Mouse (Mus musculus) cerebellum, adult 2 months (tissue): ENCODE data around the gene Fmc1. TPM values are rescaled to one million over a fixed set of nuclear protein-coding genes. Genes with fewer than 3 reads are reported as not detected.

Experiments
- DNase-seq, 2 experiments: peaks; one replicate each; pipeline ENCODE4 v3.0.0; 2021
- H3K27ac ChIP-seq: fragments of 200-500 bp; 2 replicates; pipeline ENCODE4 v1.5.1; 2012; ENCODE audit warnings: low read length, control low read depth, inconsistent platforms; ENCODE audit not compliant: insufficient read depth
- H3K27me3 ChIP-seq: fragments of 200-500 bp; 2 replicates; pipeline ENCODE4 v1.6.1; 2012; ENCODE audit warnings: inconsistent platforms, mild to moderate bottlenecking, low read length, moderate library complexity; ENCODE audit not compliant: control insufficient read depth, insufficient read depth
- H3K4me1 ChIP-seq: fragments of 200-500 bp; 2 replicates; pipeline ENCODE4 v1.6.1; 2011; ENCODE audit warnings: low read length; ENCODE audit not compliant: control insufficient read depth, insufficient read depth
- H3K4me3 ChIP-seq: fragments of 200-500 bp; replicated peaks from 2 replicates; pipeline ENCODE3; 2011; ENCODE audit warnings: mild to moderate bottlenecking, low read depth, low read length, control low read depth; ENCODE audit not compliant: insufficient read depth
- CTCF ChIP-seq: fragments of 200-500 bp; IDR thresholded peaks from 2 replicates; pipeline ENCODE4 v1.5.1; 2011; ENCODE audit warnings: low read depth, mild to moderate bottlenecking, control low read depth, low read length, moderate library complexity, borderline replicate concordance; ENCODE audit not compliant: insufficient read depth
- POLR2A ChIP-seq: fragments of 200-500 bp; IDR thresholded peaks from 2 replicates; pipeline ENCODE4 v1.6.1; 2011; ENCODE audit warnings: low read length, control low read depth, borderline replicate concordance; ENCODE audit not compliant: insufficient read depth
- WGBS: fragments of 180-500 bp; shearing (Covaris S2); methylation state at CpG from one replicate; pipeline ENCODE4 v1.1.7; 2018; 5-methylcytosine and 5-hydroxymethylcytosine counted together
- polyA plus RNA-seq: library from polyadenylated mRNA; depleted of rRNA; stranded (reverse); fragments of >200 nt; gene quantifications from 2 replicates; pipeline ENCODE4 v1.2.3, GENCODE M21; 2012; rRNA removed

Fmc1 gene
- polyA plus RNA-seq, 1 experiment = 205 TPM

- Histone ChIP-seq H3K4me3 (peak overlapping the region; percentile 77), H3K4me1 (peaks cover 7% of the 10 kb centered on the region), H3K27ac (peak overlapping the region; percentile 90), H3K27me3 (no peaks in the 10 kb centered on the region)
- TF ChIP-seq POLR2A (no peak), CTCF (no peak)
- 1% methylated on average over 28 of the region's 28 CpGs for WGBS
- peak in 1 of 2 experiments; percentile 83 for DNase-seq
Measured at GRCm38 (mm10) chr6:38550250-38551061, 17.2 kb downstream of the Fmc1 start.

GRCm38 (mm10) chr6:38551062-38551988, 18.0 kb downstream of the Fmc1 start, which contains the start of gene Luc7l2:
Gene Luc7l2 (plus strand): TSS chr6:38551334.
- Histone ChIP-seq H3K4me1 (peaks cover 7% of the 10 kb centered on the region), H3K27me3 (no peaks in the 10 kb centered on the region), H3K27ac (peak within 1 kb of the TSS; percentile 90), H3K4me3 (peak within 1 kb of the TSS; percentile 77)
- TF ChIP-seq CTCF (no peak), POLR2A (peak; percentile 82)
- WGBS = under 1% methylated on average over 97 of the region's 98 CpGs
- DNase-seq = peak; percentile 96 to 98

- WGBS = under 1% methylated on average over 32 of the region's 32 CpGs
- no peaks in the 10 kb centered on the region for H3K27me3 ChIP-seq
- no peak for TF ChIP-seq POLR2A
- no peak for TF ChIP-seq CTCF
- H3K27ac ChIP-seq = peak overlapping the region; percentile 6; the same call in 1 of the 2 replicates
- peak; percentile 98 to 99 for DNase-seq
- H3K4me1 ChIP-seq = peaks cover 7% of the 10 kb centered on the region
- H3K4me3 ChIP-seq = peak overlapping the region; percentile 77
Measured at GRCm38 (mm10) chr6:38551989-38552635, 18.8 kb downstream of the Fmc1 start.

- WGBS = 10% methylated on average over 5 of the region's 5 CpGs
- no peak for DNase-seq
- no peaks in the 10 kb centered on the region for H3K27me3 ChIP-seq
- TF ChIP-seq POLR2A = no peak
- TF ChIP-seq CTCF = no peak
- H3K4me1 ChIP-seq = peaks cover 7% of the 10 kb centered on the region
- no peak overlapping the region for H3K27ac ChIP-seq
- H3K4me3 ChIP-seq = peak overlapping the region; percentile 77
Measured at GRCm38 (mm10) chr6:38552636-38553000, 19.3 kb downstream of the Fmc1 start.

- WGBS = 78% methylated on average over 2 of the region's 2 CpGs
- TF ChIP-seq CTCF = no peak
- no peak for TF ChIP-seq POLR2A
- H3K27ac ChIP-seq = no peak overlapping the region
Measured at GRCm38 (mm10) chr6:38576096-38576495, 42.8 kb downstream of the Fmc1 start.

GRCm38 (mm10) chr6:38580112-38580857, 47.0 kb downstream of the Fmc1 start:
- TF ChIP-seq CTCF (no peak), POLR2A (no peak)
- WGBS = 94% methylated on average over 3 of the region's 3 CpGs
- Histone ChIP-seq H3K27ac (no peak overlapping the region), H3K4me1 (no peaks in the 10 kb centered on the region), H3K27me3 (no peaks in the 10 kb centered on the region), H3K4me3 (no peak overlapping the region)
- DNase-seq = no peak

More at GRCm38 (mm10) chr6:38576096-38576495, 42.8 kb downstream of the Fmc1 start:
- Histone ChIP-seq H3K4me3 (no peak overlapping the region), H3K4me1 (no peaks in the 10 kb centered on the region), H3K27me3 (no peaks in the 10 kb centered on the region)
- DNase-seq = no peak

GRCm38 (mm10) chr6:38581711-38582110, 48.4 kb downstream of the Fmc1 start:
- no peak for DNase-seq
- H3K27ac ChIP-seq = no peak overlapping the region
- no peak overlapping the region for H3K4me3 ChIP-seq
- 90% methylated on average over 3 of the region's 3 CpGs for WGBS
- no peaks in the 10 kb centered on the region for H3K27me3 ChIP-seq
- TF ChIP-seq CTCF = no peak
- no peak for TF ChIP-seq POLR2A
- H3K4me1 ChIP-seq = no peaks in the 10 kb centered on the region

Other genes starting within 250 kb of the Fmc1 start
- 2.9 and 3.1 TPM in 2 replicates for gene Zc3hav1l, start 234.2 kb upstream of the Fmc1 start, polyA plus RNA-seq
- gene Zc3hav1, start 178.9 kb upstream of the Fmc1 start, polyA plus RNA-seq = 5.0 TPM in 2 replicates
- gene Ttc26, start 152.0 kb upstream of the Fmc1 start, polyA plus RNA-seq = 2.4 and 2.9 TPM in 2 replicates
- gene Ubn2, start 99.6 kb upstream of the Fmc1 start, polyA plus RNA-seq = 25.0 and 27.1 TPM in 2 replicates
- gene Luc7l2, start 17.8 kb downstream of the Fmc1 start, polyA plus RNA-seq = 193 and 194 TPM in 2 replicates
- 0.73 and 1.0 TPM in 2 replicates for gene Klrg2, start 103.7 kb downstream of the Fmc1 start, polyA plus RNA-seq
- gene Clec2l, start 129.6 kb downstream of the Fmc1 start, polyA plus RNA-seq = 226 and 246 TPM in 2 replicates